Mouse (Mus musculus) right cerebral cortex, adult 18-20 months (tissue): ENCODE measurements around the gene Slc1a2.

Experiments used
- DNase-seq: peaks from one replicate; pipeline ENCODE4 v3.0.0; 2022; ENCODE audit warnings: mixed read lengths

The Slc1a2 gene

DNA sequence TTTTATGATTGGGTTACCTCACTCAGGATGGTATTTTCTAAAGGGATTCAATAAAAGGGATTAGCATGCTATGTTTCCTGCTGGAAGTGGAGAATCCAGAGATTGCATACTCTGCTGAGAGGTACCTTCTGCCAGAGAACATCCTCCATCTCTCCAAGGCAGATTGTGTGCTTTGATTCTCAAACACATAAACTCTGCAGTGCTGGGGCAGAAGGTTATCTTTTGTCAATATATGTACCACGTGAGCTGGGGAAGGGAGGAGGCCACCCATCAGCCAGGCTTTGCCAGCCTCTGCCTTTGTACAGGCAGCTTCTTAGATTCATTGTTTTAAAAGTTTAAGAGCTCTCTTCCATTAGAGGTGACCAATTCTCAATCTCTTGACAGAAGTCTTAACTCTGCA lies 57.3 kb downstream of the Slc1a2 start:
- DNase-seq, result no peak

DNA sequence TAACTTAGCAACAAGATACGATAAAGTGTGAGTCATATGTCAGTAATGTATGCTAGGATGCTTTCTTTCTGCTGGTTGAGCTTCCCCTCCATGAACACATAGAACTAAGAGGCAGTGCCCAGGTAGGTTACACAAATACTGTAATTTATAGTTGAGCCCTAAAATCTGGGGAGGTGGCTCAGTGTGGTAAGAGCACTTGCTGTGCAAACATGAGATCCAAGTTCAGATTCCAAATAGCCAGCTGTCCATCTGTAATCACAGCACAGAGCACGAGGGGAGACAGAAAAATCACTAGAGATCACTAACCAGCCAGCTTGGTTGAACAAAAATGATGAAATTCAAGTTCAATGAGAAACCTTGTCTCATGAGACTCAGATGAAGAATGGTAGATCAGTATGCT lies 63.4 kb downstream of the Slc1a2 start:
- no peak for DNase-seq

DNA sequence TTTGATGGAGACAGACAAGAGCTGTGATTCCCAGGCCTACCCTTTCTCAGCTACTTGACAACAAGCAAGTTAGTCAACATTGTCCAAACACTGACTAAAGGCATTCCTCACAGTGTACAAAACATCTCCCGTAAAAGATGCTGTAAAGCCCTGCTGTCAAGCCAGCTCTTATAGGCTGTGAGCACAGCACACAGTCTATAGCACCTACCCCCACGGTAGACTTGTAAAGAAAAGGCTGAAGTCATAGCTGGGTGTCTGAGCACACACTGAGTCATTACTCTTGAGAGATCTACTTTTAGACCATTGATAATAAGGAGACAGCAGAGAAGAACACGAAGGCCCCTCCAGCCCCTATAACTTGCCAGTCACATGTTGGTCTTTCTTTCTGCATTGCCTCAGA lies 66.6 kb downstream of the Slc1a2 start:
- DNase-seq, result peak; percentile 64

DNA sequence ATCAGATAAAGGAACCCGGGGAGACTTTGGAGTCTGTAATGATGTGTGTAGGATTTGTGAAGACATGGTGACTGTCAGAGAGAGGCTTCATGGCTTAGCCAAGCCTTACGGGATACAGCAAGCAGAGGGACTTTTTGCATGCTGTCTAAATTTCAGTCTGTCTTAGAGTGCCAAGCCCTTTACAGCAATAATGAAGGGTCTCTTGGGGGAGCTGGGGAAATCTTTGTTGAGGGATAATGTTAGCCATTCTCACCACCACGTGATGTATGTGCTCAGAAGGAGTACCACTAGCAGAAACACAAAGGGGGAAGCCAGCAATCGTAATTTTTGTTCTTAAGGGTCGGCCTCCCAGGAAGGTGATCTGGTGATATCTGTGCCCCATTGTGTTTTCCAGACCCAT lies 71.9 kb downstream of the Slc1a2 start:
- DNase-seq, result no peak

DNA sequence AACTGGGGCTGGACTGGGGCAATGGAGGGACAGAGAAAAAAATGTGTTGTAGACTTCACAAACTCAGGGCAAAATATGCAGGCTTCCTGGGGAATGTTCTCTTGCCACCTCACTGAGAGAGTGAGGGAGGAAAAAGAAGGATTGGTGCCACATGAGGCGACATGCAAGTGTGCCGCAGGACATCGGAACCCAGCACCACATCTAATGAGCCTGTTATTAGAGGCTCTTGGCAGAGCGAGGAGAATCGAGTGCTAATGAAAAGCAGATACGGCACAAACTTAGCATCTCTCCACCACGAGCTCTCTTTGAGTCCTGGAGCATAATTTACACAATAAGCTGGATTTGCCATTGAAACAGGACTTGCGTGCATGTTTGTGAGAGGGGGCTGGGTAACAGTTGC lies 72.3 kb downstream of the Slc1a2 start:
- DNase-seq, result no peak

DNA sequence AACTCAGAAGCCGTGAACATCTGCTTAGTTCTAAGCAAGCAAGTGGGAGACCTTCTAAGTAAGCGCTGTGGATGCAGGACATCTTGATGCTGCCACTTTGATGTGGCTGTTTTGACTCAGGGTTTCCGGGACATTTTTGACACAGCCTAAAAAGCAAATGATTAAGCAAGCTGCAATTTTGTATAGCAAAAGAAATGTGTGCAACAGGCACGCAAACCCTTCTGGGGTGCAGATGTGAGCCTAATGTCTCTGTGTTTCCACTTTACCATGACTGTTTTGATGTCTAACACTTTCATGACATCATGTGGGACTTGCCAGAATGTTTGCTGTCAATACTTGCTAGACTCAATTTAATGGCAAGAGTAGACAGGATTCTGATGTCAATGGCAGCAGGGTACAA lies 74.7 kb downstream of the Slc1a2 start:
- DNase-seq, result no peak

DNA sequence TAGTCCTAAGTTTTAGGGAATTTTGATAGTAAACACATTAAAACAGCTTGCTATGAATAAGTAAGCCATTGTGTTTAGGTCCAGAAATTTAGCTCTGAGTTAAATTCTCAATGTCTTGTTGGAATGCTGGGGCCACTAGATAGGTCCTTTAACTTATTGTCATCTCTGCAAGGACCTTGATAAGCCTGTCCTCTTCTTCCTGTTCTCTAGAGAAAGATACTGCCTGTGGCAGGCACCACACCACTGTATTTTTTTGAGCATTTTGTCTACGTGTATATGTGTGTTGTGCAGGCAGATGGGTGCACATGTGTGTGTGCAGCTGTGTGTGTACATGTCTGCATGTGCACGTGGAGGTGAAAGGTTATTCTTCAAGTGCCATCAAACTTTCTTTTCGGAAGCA lies 75.6 kb downstream of the Slc1a2 start:
- DNase-seq, result no peak

DNA sequence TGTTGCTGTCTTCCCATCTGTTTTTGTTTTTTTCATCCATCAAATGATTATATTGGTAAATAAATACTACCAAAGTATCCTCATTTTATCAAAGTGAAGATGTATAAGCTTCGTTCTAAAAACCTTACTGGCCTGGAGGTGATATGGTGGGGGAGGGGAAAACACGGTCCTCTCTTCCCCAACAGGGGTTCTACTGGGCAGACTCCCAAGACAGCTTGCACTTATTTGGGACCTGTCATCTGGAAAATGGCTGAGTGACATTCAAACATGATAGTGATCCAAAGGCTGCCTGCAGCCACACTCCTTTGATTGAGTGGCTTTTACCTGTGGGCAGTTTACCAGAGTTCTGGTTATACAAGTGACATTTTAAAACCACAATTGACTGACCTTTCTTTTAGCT lies 76.6 kb downstream of the Slc1a2 start:
- DNase-seq, result no peak

DNA sequence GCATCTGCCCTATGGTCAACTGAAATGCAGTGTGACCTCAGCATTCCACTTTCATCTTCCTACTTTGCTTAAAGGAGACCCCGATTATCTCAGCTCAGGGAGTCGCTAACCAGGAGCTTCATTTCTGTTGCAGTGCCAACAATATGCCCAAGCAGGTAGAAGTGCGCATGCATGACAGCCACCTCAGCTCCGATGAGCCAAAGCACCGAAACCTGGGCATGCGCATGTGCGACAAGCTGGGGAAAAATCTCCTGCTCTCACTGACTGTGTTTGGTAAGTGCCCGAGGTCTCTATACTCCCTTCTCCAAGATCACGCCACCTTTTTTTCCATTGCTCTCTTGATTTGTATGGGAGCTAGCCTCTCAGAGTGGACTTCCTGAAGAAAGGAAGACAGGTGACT lies 77.4 kb downstream of the Slc1a2 start:
- no peak for DNase-seq

DNA sequence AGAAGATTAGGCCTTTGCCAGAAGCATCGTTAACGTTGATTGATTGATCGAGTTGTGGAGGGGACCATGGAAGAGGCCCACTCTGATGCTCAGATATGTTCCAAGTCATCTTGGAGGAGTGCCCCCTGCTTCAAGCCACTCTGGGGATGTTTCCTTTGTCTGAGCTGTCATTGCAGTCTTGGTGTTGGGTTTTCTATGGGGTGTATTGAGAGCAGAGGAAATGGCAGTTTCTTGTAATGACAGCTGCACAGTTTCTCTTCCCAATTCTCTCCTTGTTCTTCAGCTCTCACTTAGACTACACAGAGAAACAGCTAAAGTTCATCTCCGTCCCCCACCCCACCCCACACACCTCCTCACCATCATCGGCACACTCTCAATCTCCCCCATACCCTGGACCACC lies 78.0 kb downstream of the Slc1a2 start:
- DNase-seq, result no peak

DNA sequence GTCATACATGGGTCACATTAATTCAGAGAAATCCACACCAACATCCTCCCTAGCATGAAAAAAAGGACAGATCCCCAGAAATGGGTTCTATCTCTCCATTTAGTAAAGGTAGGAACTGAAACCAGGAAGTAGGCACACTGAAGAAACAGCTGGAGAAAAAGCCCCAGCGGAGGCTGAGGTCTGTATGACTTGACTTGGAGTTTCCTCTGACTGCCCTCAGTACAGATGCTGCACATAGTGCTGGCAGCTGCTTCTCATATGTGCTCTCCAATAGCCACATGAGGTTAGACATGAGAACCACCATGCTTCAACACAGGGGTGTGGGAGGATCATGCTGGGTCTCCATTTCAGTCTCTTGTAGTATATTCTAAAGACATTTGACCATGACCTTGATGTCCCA lies 80.4 kb downstream of the Slc1a2 start:
- no peak for DNase-seq

DNA sequence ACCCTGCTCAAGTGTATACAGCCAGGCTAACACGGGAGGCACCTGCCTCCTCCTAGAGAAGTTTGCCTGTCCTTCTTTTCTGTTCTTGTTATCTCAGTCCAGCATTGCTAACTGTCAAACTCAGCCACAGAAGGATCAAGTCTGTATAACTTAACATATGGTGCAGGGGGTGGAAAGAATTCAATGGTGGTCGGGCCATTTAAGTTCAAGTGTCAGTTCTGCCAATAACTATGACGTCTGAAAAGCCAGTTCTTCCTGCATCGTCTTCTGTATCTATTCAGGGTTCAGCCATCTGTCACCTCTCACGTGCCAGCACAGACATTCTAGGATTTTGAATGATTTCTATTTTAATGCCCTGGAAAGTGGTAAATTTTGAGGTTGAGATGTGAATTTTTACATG lies 84.2 kb downstream of the Slc1a2 start:
- peak; percentile 59 for DNase-seq

DNA sequence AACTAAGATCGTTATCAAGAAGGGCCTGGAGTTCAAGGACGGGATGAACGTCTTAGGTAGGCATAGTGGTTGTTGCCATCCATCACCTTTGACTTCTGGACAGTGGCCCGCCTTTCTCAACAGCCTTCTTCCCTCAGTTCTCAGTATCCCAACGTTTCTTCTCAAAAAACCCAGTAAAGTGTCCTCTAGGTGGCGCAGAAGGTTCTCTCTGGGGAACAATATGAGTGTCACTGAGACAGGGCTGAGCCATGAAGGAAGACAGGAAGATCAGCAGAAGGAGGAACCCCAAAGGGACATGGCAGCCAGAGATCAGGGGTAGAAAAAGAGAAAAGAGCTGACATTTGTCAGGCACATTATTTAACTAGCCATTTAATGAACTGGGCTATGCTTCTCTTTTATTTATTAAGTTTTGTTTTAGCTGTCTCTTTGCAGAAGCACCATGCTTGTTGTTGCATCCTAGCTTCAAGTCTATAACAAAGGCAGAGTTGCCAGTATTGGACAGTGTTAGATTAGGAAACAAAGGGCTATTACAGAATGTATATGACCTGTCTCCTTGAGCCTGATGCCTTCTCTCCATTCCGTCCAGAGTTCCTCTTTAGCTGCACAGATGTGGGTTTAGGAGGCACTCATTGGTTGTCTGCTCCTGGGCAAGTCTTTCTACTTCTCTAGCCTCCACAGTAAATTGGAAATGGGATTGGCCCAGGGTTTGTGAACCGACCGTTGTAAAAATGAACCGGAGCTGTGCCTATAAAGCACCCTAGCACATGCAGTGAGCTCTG lies 85.6 kb downstream of the Slc1a2 start:
- peak; percentile 60 for DNase-seq

DNA sequence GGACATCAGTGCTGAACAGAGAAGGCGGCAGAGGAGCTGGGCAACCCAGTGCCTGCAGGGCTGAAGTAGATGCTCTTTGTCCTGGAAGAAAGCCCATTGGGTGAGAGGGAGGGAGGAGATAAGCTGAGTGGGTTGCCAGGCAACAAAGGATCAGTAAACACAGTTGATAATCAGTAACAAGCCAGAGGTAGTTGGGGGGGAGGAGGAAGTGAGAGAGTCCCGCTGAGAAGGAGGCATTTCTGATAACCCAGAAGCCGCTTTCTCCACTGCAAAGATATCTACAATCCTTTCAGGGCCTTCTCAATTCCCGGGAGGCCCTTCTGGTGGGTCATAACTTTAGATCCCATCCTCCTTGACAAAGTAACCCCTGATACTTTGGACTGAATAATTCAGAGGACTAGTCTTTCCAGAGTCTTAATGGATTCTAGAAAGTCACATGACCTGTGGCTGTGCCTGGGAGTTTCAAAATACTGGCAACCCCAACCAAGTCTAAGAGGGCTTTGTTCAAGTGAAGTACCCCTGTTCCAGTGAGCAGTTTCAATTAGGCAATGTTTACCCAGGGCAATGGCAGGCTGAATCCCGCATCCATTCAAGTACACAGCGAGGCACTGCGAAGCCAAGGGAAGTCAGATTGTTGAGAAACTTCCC lies 86.9 kb downstream of the Slc1a2 start:
- DNase-seq, result no peak

DNA sequence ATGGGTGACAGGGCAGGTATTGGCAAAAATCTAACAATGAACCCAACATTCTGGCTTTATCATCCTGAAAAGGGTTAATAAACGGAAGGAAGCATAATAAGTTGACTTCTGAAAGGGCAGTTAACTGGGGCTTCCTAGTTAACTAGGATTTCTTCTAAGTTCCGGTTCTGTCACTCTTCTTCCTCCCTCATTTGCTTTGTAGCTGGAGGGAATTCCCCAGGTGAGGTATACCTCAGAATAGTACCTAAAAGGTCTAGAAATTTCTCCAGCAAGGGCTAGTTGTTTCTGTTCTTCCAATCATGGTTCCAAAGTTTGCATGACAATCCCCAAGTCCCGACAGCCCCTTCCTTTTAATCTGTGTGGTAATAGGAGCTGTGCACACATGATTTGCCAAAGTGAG lies 89.3 kb downstream of the Slc1a2 start:
- no peak for DNase-seq

DNA sequence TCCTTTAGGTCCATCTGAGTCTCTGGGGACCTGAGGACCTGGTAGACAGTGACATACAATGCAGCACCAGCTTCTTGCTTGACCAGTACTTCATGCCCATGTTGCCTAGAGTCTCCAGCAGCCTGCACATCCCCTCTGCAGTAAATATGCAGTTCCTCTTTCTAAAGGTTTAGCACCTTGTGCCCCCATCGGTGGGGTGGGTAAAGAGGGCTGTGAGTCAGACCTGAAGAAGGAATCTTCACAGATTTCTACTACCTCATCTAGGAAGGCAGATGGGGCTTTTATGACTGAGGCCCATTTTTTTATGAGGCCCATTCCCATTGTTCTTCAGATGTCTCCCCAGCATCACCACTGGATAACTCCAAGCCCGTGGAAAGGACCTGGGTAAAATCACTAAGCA lies 91.5 kb downstream of the Slc1a2 start:
- no peak for DNase-seq

DNA sequence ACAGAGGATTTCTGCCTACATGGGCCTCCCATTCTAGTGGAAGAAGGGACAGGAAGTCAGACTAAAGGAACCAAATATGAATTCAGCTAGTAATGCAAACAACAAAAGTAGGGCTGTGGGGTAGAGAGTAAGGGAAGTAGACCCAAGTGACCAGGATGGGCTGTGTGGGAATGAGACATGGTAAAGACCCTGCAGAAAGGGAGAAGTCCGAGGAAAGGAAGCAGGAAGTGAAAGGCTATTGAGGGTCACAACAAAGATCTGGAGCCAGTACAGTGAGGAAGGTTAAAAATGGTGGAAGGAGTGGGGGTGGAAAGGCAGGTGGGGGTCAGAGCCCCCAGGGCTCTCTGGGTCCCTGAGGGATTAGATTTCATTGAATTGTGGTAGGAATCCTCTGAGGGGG lies 93.4 kb downstream of the Slc1a2 start:
- DNase-seq, result no peak

DNA sequence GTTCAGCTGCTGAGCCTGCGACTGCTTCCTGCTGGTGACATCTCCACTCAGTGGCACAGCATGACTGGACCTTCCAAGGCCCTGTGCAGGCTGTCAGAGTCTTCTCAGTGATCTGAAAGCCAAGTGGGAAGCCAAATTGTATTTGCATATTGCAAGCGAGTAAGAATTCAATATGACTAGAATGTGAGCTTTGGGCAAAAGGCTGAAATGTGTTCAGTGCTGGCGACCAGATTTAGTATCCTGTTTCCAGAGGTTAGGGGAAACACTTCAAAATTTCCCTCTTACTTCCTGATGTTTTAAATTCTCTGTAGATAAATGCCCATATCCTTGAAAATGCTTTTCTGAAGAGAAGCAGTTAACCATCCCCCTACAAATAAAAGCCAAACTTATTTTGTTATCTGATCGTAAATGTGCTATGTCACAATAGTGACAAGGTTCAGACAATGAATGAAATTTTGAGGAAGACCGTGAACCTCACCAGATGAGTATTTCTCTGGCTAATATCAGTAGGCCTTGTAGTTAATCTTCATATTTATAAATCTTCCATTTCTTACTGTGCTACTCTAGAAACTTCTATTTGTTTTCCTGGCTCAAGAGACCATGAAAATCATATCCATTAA lies 98.9 kb downstream of the Slc1a2 start:
- no peak for DNase-seq

DNA sequence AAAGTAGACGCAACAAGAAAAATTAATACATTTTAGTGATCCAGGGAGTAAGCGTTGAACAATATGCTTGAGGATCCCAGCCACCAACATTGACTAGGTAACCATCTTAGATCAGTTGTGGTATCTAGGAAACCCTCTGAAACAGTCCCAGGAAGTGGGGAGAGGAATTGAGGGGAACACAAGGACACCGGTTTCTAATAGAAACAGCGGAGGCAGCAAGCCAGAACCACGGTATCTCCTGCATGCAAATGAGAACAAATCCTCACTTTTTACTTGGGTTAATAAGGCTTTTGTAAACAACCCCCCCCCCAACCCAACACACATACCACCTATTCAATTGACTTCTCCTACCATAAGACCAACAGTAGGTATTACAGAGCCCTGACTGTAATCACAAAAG lies 101.0 kb downstream of the Slc1a2 start:
- no peak for DNase-seq

DNA sequence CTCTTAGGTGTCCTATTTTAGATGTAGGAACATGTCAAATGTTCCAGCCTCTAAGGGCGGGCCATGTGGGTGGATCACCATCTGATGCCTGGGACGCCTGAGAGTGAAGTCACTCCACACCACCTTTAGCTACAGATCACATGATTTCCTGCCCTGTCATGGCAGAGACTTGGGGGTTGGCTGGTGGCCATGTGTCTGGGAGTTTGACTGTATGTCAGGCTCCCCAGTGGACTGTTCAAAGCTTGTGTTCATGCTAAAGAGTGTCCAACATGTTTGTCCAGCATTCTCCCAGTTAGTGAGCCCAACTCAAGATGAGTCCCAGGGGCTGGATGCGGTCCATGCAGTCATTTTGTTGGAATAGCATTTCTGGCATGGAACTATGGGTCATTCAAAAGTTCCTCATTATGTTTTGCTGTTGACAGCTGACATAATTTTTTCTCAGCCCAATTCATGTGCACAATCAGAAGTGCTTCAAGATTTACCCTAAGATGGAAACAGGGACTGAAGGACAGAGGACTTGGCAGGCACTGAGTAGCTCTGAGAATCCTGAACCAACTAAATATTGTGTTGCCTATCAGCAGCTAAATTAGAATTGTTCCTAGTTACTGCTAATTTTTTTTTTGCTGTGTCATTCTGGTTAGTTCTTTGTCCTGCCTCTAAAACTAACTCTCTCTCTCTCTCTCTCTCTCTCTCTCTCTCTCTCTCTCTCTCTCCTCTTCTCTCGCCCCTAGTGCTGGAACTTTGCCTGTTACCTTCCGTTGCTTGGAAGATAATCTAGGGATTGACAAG lies 102.0 kb downstream of the Slc1a2 start:
- DNase-seq, result no peak

DNA sequence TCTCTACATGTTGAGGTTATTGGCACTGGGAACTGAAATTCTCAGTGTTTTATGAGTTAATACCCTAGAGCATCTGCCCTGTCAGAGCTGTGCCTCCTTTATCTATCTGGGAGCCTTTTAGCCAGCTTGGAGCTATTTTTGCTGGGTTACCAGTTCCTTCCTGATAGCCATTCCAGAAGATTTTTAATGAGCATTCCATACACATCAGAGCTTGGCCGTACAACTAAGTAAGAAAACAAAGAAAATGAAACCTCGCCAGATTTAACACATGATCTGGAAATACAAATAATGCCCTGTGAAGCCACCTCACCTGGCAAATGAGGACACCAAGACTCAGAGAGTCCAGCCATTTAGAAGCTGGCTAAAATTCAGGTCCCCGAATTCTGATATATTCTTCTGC lies 104.7 kb downstream of the Slc1a2 start:
- DNase-seq, result no peak

DNA sequence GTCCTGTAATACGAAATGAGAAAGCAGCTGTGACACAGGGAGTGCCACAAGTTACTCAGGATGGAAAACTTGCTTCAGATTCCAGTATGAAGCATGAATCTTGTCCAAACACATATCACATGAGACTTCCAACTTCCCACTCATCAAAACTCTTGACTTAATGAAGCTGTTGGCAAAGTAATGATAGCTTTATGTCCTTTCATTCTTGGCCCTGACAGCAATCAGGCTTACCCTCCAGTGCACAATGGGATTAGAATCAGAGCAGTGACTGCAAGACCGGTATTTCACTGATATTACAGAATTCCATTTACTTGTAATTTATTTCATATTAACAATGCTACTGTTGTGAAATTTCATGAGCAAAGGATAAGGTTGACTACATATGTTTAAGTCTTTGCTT lies 105.5 kb downstream of the Slc1a2 start:
- DNase-seq, result no peak

DNA sequence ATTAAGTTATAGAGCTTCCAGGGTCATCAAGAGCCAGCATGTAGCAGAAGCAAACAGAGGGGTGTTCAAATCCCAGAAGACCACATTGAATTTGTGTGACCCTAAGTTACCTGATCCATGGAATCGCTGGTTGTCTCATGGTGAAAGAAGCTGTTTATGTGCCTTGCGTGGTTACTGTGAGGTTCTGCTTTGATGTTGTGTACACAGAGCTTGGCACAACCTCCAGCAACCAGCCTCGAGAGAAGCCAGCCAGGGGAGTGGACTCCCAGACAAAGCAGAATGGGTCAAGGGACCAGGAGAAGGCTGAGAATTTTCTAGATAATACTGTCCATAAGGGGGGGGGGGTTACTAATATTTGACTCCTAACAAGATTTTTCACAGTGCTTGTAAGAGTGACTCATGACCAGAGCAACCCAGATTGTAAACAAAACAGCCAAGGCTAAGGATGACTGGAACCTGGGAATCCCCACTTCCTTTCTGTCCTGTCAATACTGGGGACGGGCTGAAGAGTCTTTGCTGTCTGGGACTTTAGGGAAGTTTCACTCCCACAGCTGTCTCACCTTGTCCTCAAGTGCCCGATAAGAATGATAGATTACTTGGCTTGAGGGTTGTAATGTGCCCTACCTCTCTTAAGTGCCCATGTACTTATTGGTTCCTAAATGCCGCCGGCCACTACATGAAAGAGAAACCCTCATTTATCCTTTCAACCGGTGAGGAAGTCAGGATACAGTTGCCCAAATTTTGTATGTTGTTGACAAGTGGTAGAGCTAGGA lies 106.3 kb downstream of the Slc1a2 start:
- DNase-seq, result no peak
